Mouse (Mus musculus): ENCODE measurements around the gene Ddx19b. TPM values are rescaled to one million over a fixed set of nuclear protein-coding genes. Genes with fewer than 3 reads are reported as not detected.

The Ddx19b gene
- polyA plus RNA-seq, 1 experiment from 2014 or later: 8.0 TPM

- H3K4me1 ChIP-seq: peaks cover 20% of the 10 kb centered on the region
- H3K4me2 ChIP-seq: peak within 1 kb of the TSS; percentile 99
- no peaks in the 10 kb centered on the region for H3K27me3 ChIP-seq (replicated peaks)
- H3K27ac ChIP-seq: peak within 1 kb of the TSS; percentile 74
- H3K9me3 ChIP-seq: no peaks in the 10 kb centered on the region
- ATAC-seq (replicated peaks): peak; percentile 98
- H3K9ac ChIP-seq: peak within 1 kb of the TSS; percentile 73
- peaks cover 39% of the 10 kb centered on the region for H3K36me3 ChIP-seq (replicated peaks)
- WGBS: under 1% methylated on average over 35 of the region's 68 CpGs
- peak within 1 kb of the TSS; percentile 68 for H3K4me3 ChIP-seq
These were observed 24.7 kb upstream of the Ddx19b start, which contains the start of gene Exosc6 for GRCm38 (mm10) chr8:111056158-111056663. Exosc6 (plus strand) TSS chr8:111056339.

DNA sequence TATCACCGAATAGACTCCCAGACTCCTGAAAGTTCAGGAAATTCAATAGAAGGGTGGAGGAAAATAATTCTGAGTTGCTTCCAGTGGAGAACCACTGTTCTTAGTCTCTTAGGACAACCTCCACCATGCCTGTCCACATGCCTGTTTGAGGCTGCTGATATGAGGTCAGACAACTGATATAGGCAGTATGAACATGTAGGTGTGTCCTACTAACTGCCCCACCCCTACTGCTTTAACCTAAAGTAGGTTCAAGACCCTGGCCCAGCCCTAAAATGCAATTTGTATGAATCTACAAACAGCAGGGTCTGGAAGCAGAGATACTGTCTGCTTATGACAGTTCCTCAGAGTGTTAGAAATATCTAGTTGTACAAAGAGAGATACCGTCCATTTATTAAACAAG is 24.1 kb upstream of the Ddx19b start:
- H3K4me3 ChIP-seq: no peak overlapping the region
- WGBS: 68% methylated on average over 2 of the region's 2 CpGs

GRCm38 (mm10) chr8:111055031-111055634 is 23.6 kb upstream of the Ddx19b start:
- 90% methylated on average over 17 of the region's 17 CpGs for WGBS
- ATAC-seq (replicated peaks): 0 out of 2 replicates have a peak, but pooled peaks have one; percentile 1

More for the DNA sequence above, 24.1 kb upstream of the Ddx19b start:
- Histone ChIP-seq H3K9ac (no peak overlapping the region), H3K4me2 (no peak overlapping the region), H3K36me3 (replicated peaks) (peaks cover 45% of the 10 kb centered on the region), H3K27me3 (replicated peaks) (no peaks in the 10 kb centered on the region), H3K9me3 (no peaks in the 10 kb centered on the region), H3K27ac (no peak overlapping the region), H3K4me1 (peaks cover 14% of the 10 kb centered on the region)
- ATAC-seq (replicated peaks): peak; percentile 49

GRCm38 (mm10) chr8:111053827-111054518 is 22.4 kb upstream of the Ddx19b start:
- Histone ChIP-seq H3K27ac (no peak overlapping the region), H3K4me1 (peaks cover 12% of the 10 kb centered on the region), H3K9me3 (no peaks in the 10 kb centered on the region), H3K4me2 (no peak overlapping the region), H3K36me3 (replicated peaks) (peaks cover 62% of the 10 kb centered on the region), H3K4me3 (no peak overlapping the region), H3K9ac (no peak overlapping the region), H3K27me3 (replicated peaks) (no peaks in the 10 kb centered on the region)
- 95% methylated on average over 12 of the region's 12 CpGs for WGBS
- no peak for ATAC-seq (replicated peaks)

More at GRCm38 (mm10) chr8:111055031-111055634, 23.6 kb upstream of the Ddx19b start:
- H3K36me3 ChIP-seq (replicated peaks): peaks cover 50% of the 10 kb centered on the region
- H3K9me3 ChIP-seq: no peaks in the 10 kb centered on the region
- H3K9ac ChIP-seq: no peak overlapping the region
- no peak overlapping the region for H3K4me2 ChIP-seq
- no peaks in the 10 kb centered on the region for H3K27me3 ChIP-seq (replicated peaks)
- no peak overlapping the region for H3K4me3 ChIP-seq
- no peak overlapping the region for H3K27ac ChIP-seq
- peaks cover 12% of the 10 kb centered on the region for H3K4me1 ChIP-seq

GRCm38 (mm10) chr8:111049106-111049505 is 17.6 kb upstream of the Ddx19b start:
- Histone ChIP-seq H3K36me3 (replicated peaks) (peaks cover 93% of the 10 kb centered on the region), H3K27ac (no peak overlapping the region), H3K4me2 (no peak overlapping the region), H3K9me3 (no peaks in the 10 kb centered on the region), H3K4me3 (no peak overlapping the region), H3K9ac (no peak overlapping the region), H3K27me3 (replicated peaks) (no peaks in the 10 kb centered on the region), H3K4me1 (no peaks in the 10 kb centered on the region)
- no peak for ATAC-seq (replicated peaks)
- WGBS: 95% methylated on average over 7 of the region's 7 CpGs

DNA sequence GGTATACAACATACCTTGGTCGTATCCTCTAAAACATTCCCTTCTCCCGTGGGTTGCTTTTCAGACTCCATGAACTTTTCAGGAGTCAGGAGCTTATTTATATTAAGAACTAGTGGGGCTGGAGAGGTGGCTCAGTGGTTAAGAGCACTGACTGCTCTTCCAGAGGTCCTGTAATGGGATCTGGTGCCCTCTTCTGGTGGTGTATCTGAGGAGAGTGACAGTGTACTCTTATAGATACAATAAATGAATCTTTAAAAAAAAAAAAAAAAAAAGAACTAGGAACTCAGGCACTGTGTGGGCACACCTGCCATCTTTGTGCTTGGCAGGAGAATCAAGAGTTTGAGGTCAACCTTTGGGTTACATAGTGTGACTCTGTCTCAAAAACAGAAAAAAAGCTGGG is 17.1 kb upstream of the Ddx19b start:
- Histone ChIP-seq H3K4me1 (no peaks in the 10 kb centered on the region), H3K9me3 (no peaks in the 10 kb centered on the region), H3K9ac (no peak overlapping the region), H3K4me2 (no peak overlapping the region), H3K36me3 (replicated peaks) (peaks cover 91% of the 10 kb centered on the region), H3K27me3 (replicated peaks) (no peaks in the 10 kb centered on the region), H3K27ac (no peak overlapping the region), H3K4me3 (no peak overlapping the region)
- no peak for ATAC-seq (replicated peaks)
- WGBS: 99% methylated on average over 2 of the region's 2 CpGs

DNA sequence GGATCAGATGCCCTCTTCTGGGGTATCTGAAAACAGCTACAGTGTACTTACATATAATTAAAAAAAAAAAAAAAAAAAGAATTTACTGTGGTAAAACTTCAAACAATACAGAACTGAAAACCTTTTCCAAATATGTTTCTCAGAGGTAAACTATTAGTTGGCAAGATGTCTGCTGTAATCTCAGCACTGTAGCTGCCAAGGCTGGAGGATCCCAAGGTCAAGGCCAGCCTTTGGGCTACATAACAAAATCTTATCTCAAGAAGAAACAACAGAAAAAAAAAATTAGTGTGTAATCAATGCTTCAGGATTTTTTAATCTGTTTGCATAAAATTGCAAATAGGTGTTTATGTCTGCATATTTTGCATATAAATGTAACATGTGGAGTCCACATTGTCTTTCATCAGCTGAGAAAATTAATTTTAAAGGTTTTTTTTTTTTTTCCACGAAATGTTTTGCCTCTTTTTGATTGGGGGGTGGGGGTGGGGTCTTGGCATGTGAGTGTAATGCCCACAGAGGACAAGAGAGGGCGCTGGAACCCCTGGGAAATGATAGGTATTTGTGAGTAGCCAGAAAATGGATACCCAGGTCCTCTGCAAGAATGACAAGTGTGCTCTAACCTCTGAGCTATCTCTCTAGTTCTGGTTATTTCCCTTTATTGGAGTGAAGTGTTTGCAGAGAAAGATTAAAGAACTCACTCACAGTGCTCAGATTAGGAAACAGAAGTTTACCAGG is 12.6 kb upstream of the Ddx19b start:
- Histone ChIP-seq H3K27me3 (replicated peaks) (no peaks in the 10 kb centered on the region), H3K27ac (no peak overlapping the region), H3K4me2 (no peak overlapping the region), H3K9ac (no peak overlapping the region), H3K36me3 (replicated peaks) (peaks cover 87% of the 10 kb centered on the region), H3K4me3 (no peak overlapping the region), H3K9me3 (no peaks in the 10 kb centered on the region), H3K4me1 (no peaks in the 10 kb centered on the region)
- 47% methylated on average over 2 of the region's 2 CpGs for WGBS
- no peak for ATAC-seq (replicated peaks)

GRCm38 (mm10) chr8:111042546-111042945 is 11.0 kb upstream of the Ddx19b start:
- 96% methylated on average over 19 of the region's 19 CpGs for WGBS
- H3K36me3 ChIP-seq (replicated peaks): peaks cover 71% of the 10 kb centered on the region
- no peak for ATAC-seq (replicated peaks)
- H3K4me2 ChIP-seq: no peak overlapping the region
- no peak overlapping the region for H3K27ac ChIP-seq
- H3K9me3 ChIP-seq: no peaks in the 10 kb centered on the region
- H3K4me3 ChIP-seq: no peak overlapping the region
- no peak overlapping the region for H3K9ac ChIP-seq
- no peaks in the 10 kb centered on the region for H3K27me3 ChIP-seq (replicated peaks)
- no peaks in the 10 kb centered on the region for H3K4me1 ChIP-seq

GRCm38 (mm10) chr8:111036591-111036990 is 5.0 kb upstream of the Ddx19b start:
- WGBS: 94% methylated on average over 15 of the region's 15 CpGs
- peaks cover under 1% of the 10 kb centered on the region; the same call in 1 of the 2 replicates for H3K27me3 ChIP-seq (replicated peaks)
- H3K4me1 ChIP-seq: peaks cover 18% of the 10 kb centered on the region
- no peak for ATAC-seq (replicated peaks)
- no peak overlapping the region for H3K4me3 ChIP-seq
- H3K9me3 ChIP-seq: no peaks in the 10 kb centered on the region
- H3K27ac ChIP-seq: no peak overlapping the region
- peaks cover 16% of the 10 kb centered on the region for H3K36me3 ChIP-seq (replicated peaks)
- no peak overlapping the region for H3K4me2 ChIP-seq
- H3K9ac ChIP-seq: no peak overlapping the region

- peak overlapping the region; percentile 78 for H3K9ac ChIP-seq
- peak overlapping the region; percentile 90 for H3K27ac ChIP-seq
- H3K4me3 ChIP-seq: peak overlapping the region; percentile 79
- H3K9me3 ChIP-seq: no peaks in the 10 kb centered on the region
- peaks cover 18% of the 10 kb centered on the region for H3K4me1 ChIP-seq
- H3K27me3 ChIP-seq (replicated peaks): peaks cover 9% of the 10 kb centered on the region; the same call in 1 of the 2 replicates
- H3K4me2 ChIP-seq: peak overlapping the region; percentile 65
- no peaks in the 10 kb centered on the region; the same call in 1 of the 2 replicates for H3K36me3 ChIP-seq (replicated peaks)
- 22% methylated on average over 12 of the region's 12 CpGs for WGBS
- no peak; the same call in 1 of the 2 replicates for ATAC-seq (replicated peaks)
These were observed 2.7 kb upstream of the Ddx19b start for GRCm38 (mm10) chr8:111034276-111034675.

GRCm38 (mm10) chr8:111033482-111034215 is 2.1 kb upstream of the Ddx19b start:
- H3K36me3 ChIP-seq (replicated peaks): no peaks in the 10 kb centered on the region; the same call in 1 of the 2 replicates
- no peaks in the 10 kb centered on the region for H3K9me3 ChIP-seq
- peaks cover 9% of the 10 kb centered on the region; the same call in 1 of the 2 replicates for H3K27me3 ChIP-seq (replicated peaks)
- H3K4me2 ChIP-seq: peak overlapping the region; percentile 65
- peak overlapping the region; percentile 78 for H3K9ac ChIP-seq
- ATAC-seq (replicated peaks): peak; percentile 99
- H3K27ac ChIP-seq: peak overlapping the region; percentile 90
- peaks cover 18% of the 10 kb centered on the region for H3K4me1 ChIP-seq
- WGBS: 7% methylated on average over 36 of the region's 37 CpGs
- H3K4me3 ChIP-seq: peak overlapping the region; percentile 79

Measured in midbrain, embryonic 15.5 days (tissue).